Mouse (Mus musculus) B cell, adult 62 days (primary cell): Measurements from ENCODE around the gene Kcmf1. TPM values are rescaled to one million over a fixed set of nuclear protein-coding genes. Genes with fewer than 3 reads are reported as not detected.

Source experiments
- total RNA-seq: library from RNA; stranded (reverse); gene quantifications from 4 replicates; pipeline ENCODE4 v1.2.4, GENCODE M21; 2023

Kcmf1 gene
- 52.5 to 56.9 TPM (median 55.7 TPM) in 4 replicates for total RNA-seq

GRCm38 (mm10) chr6:72899781-72900681 is at the start of gene Kcmf1:
Gene Kcmf1 (minus strand): TSS chr6:72899979.

Other genes with a start within 250 kb of the Kcmf1 start
- 0.17 TPM in 1 of 4 replicates, not detected in the others for gene Tcf7l1, start 110.7 kb downstream of the Kcmf1 start, total RNA-seq
- 1,573 to 1,811 TPM (median 1,626 TPM) in 4 replicates for gene Tmsb10, start 58.8 kb upstream of the Kcmf1 start, total RNA-seq